Mouse (Mus musculus) mature B cell (primary cell): Measurements from ENCODE around the gene Snapc5.
"Not testable (repeated sequence)": the region's sequence is repeated elsewhere in the genome, so short reads cannot be mapped to it uniquely, and the experiment has no call there.

ENCODE experiments used
- in situ Hi-C: fragments of 300-500 bp; cut with MboI; formaldehyde crosslinking; loops from 2 replicates; pipeline ENCODE4 v1.14.3; 2019

Snapc5 gene

DNA sequence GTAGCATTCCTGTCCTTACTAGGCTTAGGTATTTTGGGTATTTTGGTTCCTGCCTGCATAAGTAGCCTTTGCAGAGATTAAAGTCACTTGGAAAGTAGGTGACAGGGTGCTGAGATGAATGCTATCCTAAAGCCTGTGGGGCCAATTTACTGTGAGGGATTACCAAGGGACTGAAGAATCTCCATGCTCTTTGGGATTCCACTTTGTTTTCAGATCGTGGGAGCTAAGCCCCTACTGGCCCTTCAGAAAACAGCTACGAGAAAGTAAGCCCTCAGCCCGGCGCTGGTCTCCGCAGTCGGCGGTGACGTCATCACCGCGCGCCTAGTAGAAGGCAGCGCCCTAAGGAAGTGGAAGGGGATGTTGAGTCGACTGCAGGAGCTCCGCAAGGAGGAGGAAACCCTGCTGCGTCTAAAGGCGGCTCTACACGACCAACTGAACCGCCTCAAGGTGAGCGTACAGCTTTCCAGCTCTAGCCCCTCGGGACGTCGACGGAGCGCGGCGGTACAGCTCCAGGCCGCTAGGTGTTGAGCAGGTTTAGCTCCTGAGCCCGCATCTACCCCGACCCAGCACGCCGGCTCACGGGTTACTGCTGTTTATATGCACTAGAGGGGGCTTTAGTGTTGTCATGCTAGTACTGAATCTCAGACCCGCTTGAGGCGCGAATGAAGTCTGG lies at the start of gene Snapc5:
Snapc5 (plus strand) TSS at position 301 of the 673 bp plus-strand sequence.
- in situ Hi-C loops = no loop called here

DNA sequence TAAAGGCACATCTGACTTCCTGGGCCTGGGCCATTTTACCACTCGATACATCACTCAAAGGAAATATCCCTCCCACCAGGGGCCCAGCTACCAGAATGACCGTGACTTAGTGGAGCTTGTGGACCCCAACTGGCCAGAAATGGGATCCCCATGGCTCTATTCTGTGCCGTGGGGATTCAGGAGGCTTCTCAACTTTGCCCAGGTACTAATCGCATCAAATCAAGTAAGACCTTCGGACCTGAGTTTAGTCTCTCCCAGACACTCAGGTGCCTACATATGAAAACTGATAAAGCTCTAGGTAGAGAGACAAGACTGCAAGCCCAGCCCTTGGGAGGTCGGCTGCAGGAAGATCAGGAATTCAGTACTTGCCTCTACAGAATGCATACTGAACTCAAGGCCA lies 47.5 kb upstream of the Snapc5 start:
- in situ Hi-C loops = no loop called here

DNA sequence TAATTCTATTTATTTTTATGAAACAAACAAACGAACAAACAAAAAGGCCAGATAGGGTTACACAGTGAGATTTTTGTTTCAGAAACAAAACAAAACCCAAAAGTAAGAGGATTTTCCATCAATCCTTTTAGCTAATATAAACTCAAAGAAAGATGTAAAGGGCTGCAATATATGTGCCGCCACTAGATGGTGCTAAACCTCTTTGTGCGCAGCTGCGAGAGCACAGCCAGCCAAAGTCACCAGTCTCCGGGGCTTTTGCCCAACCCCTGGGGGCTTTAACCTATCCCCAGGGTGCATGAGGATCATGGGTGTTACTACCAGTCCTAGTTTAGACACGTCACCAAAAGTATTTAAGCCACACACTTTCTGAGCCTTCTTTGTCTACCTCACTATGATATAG lies 40.2 kb upstream of the Snapc5 start:
- in situ Hi-C loops = not testable (repeated sequence)

DNA sequence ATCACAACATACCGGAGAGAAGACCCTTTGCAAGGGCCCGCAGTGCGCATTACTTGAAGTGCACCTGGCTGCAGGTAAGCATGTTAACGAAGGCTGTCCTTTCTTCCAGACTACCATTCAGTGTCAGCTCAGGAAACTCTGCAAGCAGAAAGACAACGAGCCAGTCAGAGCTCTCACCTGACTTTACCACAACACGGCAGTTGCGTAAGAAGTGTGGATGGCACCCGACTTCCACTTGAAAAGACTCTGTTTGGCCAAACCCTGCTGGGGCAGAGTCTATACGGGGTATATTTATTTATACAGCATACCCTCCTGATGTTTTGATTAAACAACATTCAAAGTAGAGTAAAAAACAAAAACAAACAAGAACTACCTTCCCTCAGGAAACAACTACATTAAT lies 39.2 kb upstream of the Snapc5 start:
- in situ Hi-C loops = no loop called here

DNA sequence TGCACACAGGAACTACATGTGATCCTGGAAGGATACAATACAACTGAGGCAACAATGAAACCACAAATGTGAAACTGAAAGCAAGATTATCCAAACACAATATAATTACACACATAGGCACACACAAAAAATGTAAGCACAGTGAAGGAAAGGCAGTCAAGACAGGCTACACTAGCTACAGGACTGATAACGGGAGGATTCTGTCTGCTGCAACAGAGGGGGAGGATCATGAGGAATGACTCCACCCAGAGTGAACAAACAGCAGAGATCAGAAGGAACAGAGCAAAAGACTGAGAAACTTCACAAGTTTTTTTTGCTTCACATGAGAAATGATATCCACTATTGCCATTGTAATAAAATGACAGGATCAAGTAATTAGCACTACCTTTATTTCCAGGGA lies 22.4 kb upstream of the Snapc5 start:
- in situ Hi-C loops = no loop called here

DNA sequence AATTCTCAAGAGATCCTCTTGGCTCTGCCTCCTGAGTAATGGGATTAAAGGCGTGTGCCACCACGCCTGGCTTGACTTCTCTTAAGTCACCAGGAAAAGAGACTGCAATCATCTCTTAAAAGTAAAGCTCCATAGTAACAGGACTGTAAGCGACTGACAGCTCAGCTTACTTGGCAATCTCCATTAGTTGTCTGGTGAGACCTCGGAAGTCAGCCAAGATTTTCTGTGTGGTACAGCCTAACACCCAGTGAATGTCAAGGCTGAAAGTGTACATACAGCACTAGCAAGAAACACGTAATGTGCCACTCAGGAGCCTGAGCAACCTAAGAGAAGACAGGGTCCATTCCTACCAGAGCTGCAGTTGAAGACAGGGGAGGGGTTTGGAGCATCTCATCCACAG lies 18.6 kb upstream of the Snapc5 start:
- in situ Hi-C loops = no loop called here

DNA sequence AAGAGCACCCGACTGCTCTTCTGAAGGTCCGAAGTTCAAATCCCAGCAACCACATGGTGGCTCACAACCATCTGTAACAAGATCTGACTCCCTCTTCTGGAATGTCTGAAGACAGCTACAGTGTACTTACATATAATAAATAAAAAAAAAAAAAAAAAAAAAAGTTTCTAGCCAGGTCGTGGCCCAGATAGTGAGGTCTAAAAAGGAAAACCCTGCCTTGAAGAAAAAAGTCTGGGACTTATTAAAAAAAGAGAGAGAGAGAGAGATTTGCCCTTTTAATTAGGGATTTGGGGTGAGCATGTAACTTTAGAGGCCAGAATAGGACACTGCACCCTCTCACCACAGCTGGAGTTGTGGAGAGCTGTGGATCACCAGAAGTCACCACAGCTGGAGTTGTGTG lies 9.1 kb upstream of the Snapc5 start:
- in situ Hi-C loops = not testable (repeated sequence)

DNA sequence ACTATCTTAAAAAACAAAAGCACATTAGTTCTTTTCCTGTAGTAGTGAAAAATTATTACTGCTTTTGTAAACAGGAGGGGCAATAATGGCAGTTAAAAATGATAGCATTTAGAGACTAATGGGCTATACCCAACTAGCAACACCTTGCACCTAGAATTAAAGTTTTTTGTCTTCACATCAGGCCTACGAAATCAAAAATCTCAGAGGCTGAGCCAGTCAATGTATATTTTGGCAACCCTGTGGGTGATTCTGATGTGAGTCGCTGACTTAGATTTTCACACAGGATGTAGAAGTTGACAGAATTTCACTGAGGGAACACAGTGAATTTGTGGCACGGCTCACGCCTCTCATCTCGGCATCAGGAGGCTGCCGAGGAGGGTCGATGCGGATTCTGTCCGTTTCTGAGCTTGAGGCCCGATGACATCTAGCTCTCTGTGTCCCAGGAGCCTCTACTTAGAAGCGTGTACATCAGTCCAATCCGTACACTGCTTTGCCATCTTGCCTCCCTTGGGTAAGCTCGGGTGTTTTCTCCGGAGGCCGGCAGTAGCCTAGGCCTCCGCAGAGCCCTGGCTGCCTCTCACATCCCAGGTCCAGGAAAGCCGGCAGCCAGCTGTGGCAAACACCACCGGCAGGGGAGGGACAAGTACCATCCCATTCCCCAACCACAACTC lies 6.8 kb upstream of the Snapc5 start:
- in situ Hi-C loops = no loop called here

DNA sequence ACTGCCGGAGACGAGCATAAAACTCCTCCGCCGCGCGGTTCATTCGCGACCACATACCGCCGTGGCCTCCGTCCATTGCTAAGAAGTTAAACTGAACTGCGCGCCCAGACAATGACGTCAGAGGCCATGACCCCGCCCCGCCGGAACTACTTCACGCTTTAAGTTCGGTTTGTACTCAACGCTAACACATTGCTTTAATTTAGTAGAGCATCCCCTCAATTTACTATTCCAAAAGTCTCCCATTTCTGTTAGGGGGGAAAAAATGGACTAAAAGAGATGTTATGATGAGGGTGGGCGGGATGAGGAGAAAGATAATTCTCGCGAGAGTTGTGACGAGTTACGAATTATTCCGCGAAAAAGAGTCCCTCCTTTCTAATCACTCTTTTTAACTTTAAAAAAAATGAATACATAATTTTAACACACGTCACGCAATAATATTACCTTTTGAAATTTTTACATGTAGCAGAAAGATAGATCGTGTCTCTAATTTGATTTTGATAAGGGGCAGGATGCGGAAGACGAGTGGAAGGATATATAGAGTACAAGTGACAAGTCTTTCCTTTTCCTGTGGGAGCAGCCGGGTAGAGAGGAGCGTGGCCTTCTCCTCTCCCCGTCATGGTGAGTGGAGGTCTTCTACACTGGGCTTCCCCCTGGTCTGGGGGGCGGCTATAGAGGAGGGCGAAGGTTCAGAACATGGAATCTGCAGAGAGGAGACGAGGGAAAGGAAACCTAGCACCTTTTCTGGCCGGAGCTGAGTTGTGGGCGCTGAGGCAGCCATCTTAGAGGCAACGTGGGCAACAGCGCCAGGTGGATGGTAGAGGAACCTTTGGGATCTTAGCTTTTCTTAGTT lies 6.0 kb upstream of the Snapc5 start, which contains the start of the genes Zwilch and Rpl4:
Zwilch (minus strand) TSS at position 289 of the 850 bp plus-strand sequence.
Rpl4 (plus strand) TSS at position 560 of the 850 bp plus-strand sequence.
- in situ Hi-C loops = no loop called here

DNA sequence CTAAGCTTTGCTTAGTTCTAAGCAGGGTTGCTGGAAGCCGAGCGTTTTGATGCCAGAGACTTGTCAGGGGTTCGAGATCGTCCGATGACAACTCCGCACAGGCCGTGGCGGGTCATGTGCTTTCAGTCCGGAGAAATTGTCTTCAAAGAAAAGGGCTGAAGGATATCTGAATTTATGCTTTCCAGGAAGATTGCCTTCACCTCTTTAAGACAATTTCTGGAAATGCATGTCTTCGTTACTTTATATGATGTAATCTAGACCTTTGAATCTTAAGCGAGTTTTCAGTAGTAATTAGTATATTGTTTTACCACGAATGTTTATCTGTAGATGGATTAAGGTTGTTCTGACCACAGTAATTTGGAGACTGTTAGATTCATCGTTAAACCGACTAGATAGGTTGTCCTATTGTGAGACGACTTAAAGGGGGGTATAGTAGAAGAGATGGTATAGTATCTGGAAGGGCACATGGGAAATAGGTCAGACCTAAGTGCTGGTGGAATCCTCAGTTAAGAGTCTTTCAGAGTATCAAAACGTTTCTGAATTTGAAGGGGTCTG lies 5.3 kb upstream of the Snapc5 start:
- in situ Hi-C loops = no loop called here

DNA sequence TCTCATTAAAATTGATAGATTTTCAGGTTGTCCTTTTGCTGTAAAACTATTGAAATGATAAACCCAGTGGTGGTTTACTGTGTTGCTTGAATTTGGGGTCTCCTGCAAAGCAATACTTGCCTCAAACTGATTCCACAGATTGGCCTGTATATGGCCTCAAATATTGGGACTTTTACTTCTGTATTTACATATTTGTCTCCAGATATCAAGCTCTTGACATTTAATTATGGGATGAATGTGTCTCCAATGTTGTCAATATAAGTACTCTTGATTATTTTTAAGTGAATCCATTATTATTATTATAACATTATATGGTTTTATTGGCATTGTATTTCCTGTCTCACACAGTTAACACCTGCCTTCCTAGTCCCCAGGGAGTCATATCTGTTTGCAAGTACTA lies 4.7 kb upstream of the Snapc5 start:
- in situ Hi-C loops = no loop called here

DNA sequence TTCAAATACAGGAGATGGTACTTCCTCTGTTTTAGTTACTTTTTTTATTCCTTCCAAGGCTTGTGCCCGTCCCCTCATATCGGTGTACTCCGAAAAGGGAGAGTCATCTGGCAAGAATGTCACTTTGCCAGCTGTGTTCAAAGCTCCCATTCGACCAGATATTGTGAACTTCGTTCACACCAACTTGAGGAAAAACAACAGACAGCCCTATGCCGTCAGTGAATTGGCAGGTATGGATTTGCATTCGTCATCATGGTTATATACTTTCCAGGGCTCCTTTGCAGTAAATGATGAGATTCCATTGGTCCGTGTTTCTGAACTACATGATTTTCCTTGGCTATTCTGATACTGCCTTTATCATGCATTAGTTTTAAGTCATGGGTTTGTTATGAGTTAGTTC lies 4.3 kb upstream of the Snapc5 start:
- in situ Hi-C loops = no loop called here

DNA sequence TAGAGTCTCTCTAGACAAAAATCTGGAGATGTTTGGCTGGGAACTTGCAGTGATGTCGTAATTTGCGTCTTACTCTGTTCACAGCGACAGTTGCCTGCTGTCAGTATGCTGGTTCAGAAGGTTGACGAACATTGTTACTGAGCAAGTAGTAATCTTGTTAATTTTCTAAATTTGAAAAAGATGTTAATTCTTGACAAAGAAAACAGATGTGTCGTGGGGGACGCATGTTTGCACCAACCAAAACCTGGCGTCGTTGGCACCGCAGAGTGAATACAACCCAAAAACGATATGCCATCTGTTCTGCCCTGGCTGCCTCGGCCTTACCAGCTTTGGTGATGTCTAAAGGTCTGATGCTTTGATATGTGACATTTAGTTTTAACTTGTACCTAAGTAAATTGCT lies 3.7 kb upstream of the Snapc5 start:
- in situ Hi-C loops = no loop called here

DNA sequence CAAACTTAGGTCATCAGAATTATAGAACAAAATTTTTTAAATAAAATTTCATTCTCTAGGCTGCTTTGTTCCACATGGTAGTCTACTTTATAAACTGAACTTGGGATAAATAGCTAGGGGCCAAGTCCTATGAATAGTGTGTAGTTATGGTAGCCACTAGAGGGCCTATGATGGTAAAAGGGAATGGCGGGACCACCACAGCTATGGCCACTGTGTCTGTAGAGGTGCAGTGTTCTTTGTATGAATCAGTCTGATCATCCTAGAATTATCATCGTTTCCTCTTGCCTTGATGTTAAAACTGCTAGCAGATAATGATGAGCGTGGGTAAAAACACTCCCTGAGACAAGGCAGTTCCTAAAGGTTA lies 482 bp upstream of the Snapc5 start:
- in situ Hi-C loops = no loop called here

DNA sequence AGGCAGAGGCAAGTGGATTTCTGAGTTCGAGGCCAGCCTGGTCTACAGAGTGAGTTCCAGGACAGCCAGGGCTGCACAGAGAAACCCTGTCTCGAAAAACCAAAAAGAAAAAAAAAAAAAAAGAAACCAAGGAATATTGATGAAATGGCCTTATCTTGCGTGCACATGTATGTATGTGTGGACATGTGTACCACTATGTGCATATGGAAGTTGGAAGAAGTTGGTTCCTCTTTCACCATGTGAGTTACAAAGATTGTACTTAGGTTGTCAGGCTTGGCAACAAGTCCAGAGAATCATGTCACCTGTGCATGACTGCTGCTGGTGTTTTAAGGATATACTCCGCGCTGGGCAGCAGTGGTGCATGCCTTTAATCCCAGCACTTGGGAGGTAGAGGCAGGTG lies 4.2 kb downstream of the Snapc5 start:
- in situ Hi-C loops = loop anchor here (5.0 kb wide), 1 partner anchor 74 kb away; no protein-coding TSS in a partner anchor

DNA sequence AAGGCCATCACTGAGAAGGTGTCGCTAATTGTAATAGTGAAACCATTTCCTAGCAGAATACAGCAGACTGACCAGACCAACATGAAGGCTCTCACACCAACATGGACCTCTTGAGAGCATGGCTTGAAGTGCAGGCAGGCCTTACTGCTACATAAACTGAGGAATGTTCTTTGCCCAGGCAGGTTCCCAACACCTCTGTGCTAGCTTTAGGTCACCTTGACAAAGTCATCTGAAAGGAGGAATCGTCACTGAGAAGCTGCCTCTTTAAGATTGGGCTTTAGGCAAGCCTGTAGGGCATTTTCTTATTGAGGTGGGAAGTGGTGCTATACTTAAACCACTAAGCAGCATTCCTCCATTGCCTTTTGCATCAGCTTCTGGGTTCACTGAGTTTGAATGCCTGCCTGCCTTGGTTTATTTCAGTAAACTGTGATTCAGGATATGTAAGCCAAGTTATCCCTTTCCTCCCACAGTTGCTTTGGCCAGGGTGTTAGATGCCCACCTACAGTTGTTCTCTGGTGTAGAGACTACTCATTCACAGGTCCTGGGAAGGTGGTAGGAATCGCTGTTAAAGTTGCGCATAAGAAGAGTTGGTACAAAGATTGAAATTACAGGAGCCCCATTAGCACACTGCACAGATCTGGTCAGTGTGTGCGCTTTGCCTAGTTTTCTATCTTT lies 5.2 kb downstream of the Snapc5 start:
- in situ Hi-C loops = loop anchor here (5.0 kb wide), 1 partner anchor 73 kb away; no protein-coding TSS in a partner anchor

DNA sequence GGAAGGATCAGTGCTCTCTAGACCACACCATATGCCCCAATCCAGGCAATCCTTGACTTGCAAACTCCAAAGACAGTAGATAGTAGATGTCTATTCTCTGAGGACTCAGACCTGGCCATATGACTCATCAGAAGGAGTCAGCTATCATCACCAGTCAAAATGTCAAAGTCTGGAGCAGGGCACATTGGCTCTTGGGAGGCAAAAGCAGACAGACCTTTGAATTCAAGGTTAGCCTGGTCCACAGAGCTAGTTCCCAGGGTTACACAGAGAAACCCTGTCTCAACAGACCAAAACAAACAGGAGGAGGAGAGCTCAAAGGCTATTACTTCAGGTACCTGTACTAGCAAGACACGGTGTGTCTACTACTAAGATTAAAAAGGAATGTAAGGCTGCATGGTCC lies 14.8 kb downstream of the Snapc5 start:
- in situ Hi-C loops = no loop called here

DNA sequence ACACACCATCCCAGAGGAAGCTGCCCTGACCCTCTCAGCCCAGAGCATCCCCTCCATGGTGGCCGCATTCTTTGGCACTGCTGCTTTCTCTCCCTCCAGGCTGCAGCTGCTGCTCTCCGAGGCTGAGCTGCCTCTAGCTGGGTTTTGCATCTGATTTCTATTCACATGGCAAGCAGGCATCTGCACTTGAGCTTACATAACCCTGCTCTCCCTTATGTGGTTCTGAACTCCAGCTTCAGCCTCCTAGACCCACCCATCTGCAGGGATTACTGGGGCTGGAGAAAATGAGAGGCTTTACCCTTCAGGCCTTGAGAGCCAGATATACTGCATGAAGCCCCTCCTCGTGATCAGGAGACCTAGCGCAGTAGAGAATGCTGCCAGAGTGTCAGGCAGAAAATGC lies 16.5 kb downstream of the Snapc5 start:
- in situ Hi-C loops = no loop called here

DNA sequence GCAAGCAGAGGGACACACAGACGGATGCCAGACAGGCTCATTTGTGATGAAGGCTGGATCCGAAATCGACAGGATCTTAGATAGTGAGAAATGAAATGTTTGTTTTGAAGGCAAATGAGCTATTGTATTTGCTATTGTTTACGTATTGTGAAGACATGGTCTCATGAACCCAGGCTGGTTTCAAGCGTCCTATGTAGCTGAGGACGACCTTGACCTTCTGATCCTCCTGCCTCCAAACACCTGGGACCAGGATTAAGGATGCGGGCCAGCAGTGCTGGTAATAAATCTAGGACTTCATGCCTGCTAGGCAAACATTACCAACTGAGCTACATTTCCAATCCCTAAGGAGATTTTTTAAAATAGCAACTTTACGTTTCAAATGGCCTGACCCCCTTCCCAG lies 18.4 kb downstream of the Snapc5 start:
- in situ Hi-C loops = no loop called here

DNA sequence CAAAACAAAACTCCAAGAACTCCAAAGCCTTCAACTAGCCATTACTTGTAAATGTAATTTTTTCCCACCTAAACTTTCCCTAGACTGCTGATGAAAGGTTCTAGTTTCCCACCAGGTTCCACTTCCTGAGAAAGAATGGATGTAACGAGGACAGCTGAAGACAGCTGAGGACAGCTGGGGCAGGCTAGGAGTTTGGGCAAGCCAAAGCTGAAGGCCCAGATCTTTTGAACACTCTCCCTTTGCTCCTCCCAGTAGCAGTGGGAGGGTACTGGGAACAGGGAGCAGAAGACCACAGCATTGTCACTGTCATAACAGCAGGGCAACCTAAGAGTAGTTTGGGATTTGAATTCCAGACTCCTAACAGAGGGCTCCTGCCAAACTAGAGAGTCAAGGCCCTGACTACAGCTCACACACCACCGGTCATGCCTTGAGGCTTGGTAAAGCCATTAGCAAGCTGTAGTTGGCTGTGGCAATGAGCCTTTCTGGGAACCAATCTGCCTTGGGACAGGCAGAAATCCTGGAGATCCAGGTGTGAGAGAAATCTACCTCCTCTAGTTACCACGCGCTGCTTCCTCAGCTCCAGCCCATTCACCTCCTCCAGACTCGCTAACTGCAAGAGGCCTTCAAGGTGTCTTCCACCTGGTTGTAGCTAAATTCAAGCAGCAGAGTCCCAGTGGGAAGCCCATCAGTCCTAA lies 19.1 kb downstream of the Snapc5 start:
- in situ Hi-C loops = no loop called here

DNA sequence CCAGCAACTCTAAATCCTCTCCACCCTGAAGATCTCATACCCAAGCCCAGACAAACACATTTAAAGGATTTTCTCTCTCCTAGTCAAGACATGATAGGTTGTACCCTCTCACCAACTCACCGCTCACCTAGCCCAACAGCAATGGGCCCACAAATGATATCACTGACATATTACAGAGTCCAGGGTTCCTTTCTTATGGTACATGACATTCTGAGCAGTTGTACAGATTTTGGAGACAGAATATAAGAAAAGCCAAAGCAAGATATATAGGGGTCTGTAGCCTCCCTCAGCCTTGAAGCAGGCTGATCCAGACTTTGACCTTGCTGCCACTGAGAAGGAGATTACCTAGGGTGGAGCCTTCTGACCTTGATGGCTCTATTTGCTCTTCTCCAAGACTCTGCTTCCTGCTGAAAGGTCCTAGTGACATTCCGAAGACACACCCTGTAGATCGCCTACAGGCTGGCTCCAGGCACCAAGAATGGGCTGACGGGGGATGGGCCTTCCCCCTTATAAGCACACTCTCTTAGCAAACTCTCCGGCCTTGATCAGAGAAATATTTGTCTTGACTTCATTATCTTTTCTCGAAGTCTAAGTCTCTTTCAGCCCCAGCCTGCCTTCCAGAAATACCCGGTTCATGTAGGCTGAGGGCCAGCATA lies 19.8 kb downstream of the Snapc5 start:
- in situ Hi-C loops = not testable (repeated sequence)
